Mouse (Mus musculus) left cerebral cortex, adult 18-20 months (tissue): ENCODE data around the gene Tbx10. TPM values are rescaled to one million over a fixed set of nuclear protein-coding genes. Genes with fewer than 3 reads are reported as not detected.
A peak's percentile ranks its signal among the peaks of the same experiment; 100 is the strongest.
"Not testable (repeated sequence)": the region's sequence is repeated elsewhere in the genome, so short reads cannot be mapped to it uniquely, and the experiment has no call there.

Experiments used
- DNase-seq, 2 experiments: peaks; one replicate each; pipeline ENCODE4 v3.0.0; 2021 to 2022; ENCODE audit warnings: low spot score in 2 of 2, mixed read lengths in 1 of 2
- total RNA-seq, 2 experiments: library from RNA; stranded (reverse); gene quantifications; 2 replicates each; pipeline ENCODE4 v1.2.3; 2021

Tbx10 gene
- total RNA-seq, 2 experiments from 2014 or later, result not detected

GRCm38 (mm10) chr19:4041500-4041899, 48.9 kb downstream of the Tbx10 start:
- DNase-seq, result not testable (repeated sequence)

GRCm38 (mm10) chr19:4042124-4042523, 49.6 kb downstream of the Tbx10 start:
- no peak for DNase-seq

DNA sequence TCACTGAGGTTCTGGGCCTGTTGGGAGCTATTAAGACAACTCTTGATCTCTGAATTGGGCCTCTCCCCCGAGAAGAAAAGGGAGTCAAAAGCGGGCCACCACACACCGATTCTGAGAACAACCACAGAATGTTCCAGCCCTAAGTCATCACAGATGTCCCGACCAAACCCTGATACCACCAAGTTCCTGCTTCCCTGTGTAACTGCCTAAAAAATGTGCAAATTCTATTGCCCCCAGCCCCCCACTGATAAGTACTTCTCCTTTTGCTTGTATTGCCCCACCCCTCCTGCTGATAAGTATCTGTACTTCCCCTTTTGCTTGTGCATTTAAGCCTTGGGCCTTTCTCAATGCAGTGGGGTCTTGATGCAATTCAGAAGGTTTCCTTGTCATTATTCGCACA, 51.6 kb downstream of the Tbx10 start:
- DNase-seq, result not testable (repeated sequence)

DNA sequence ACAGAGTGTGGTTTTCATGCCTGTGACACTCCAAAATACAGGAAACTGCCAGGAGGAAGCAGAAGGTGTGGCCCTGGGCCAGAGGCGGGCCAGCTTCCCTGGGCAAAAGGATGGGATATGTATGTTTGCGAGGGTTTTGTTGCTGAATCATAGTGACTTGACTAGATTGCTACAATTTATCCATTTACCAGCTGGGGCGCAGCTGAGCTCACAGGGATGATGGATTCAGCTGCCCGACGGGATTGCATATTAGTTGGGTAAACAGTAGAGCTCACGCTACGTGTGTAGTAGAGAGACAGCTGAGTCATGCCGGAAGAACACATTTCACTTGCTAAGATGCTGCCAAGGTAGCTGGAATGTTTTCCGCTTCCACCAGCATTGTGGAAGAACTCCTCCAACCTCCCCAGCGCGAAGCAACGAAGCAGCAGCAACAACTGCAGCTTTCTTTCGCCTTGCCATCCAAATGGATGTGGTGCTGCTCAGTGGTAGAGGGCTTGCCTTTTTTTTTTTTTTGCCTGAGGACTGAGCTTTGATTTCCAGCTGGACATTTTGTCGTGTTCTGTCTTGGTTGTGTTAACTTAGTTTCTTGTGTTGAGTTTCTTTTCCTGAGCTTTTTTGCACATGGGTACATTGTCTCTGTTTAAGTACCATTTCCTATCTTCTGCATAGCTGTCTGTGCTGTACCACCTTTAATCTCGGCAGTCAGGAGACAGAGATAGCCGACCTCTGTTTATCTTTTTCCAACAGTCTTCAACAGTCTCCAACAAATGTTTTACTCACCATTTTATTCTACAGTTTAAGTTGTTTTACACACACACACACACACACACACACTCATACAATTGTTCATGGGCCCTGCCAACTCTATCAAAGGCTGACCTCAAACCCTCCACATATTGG, 53.7 kb downstream of the Tbx10 start, which contains the start of gene Gstp2:
Gstp2 (minus strand) TSS at position 58 of the 900 bp plus-strand sequence.
- DNase-seq, result peak; percentile 80 to 82

DNA sequence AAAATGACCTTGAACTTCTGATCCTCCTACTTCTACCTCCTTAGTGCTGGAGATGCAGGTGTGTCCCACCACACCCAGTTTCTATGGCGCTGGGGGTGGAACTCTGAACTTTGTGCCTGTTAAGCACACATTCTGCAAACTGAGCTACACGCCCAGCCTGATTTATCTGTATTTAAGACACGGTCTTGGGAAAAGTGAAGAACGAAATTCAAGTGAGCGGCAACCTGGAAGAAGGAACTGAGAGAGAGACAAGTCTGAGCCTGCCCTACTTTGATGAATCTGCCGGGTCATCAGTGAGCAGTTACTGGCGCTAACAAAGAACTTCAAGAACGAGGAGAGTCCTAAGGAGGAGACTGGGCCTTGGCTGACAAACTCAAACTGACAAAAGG, 54.3 kb downstream of the Tbx10 start:
- DNase-seq, result no peak

DNA sequence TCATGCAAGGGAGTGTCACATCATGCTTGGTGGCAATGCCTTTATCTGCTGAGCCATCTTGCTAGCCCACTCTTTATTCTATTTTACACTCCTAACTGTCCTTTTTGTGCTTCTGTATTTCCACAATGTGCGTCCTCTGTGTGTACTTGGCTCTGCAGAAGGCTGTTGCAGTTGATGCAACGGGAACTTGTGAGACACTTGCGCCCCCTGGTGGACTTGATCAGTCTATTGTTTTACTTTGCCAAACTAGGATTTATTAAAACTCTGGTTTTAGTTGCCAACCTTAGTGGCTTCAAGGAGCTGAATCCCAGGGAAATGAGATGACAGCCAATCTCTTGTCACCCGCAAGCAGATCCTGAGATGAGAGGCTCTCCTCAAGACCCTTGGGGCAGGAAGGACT, 55.3 kb downstream of the Tbx10 start:
- peak; percentile 69 to 84 for DNase-seq

- not testable (repeated sequence) for DNase-seq
Measured at GRCm38 (mm10) chr19:4049069-4049468, 56.5 kb downstream of the Tbx10 start.

Other genes with a start within 250 kb of the Tbx10 start
- gene Kmt5b, start 225.3 kb upstream of the Tbx10 start, total RNA-seq, result 10 to 100 TPM; 48.8 to 49.8 TPM
- 10 to 100 TPM; 82.4 to 88.0 TPM for gene Chka, start 141.0 kb upstream of the Tbx10 start, total RNA-seq
- 10 to 100 TPM; 22.4 to 23.0 TPM for gene Tcirg1, start 85.6 kb upstream of the Tbx10 start, total RNA-seq
- 100 to 1,000 TPM; 141 to 148 TPM for gene Ndufs8, start 80.0 kb upstream of the Tbx10 start, total RNA-seq
- gene Aldh3b1, start 62.9 kb upstream of the Tbx10 start, total RNA-seq, result 1 to 10 TPM; 3.0 to 4.2 TPM
- 10 to 100 TPM; 14.6 to 16.6 TPM for gene Unc93b1, start 57.6 kb upstream of the Tbx10 start, total RNA-seq
- gene Aldh3b3, start 34.1 kb upstream of the Tbx10 start, total RNA-seq, result under 1 TPM in 1 of 2 experiments, not detected in 1; 0.23 TPM
- gene Aldh3b2, start 20.4 kb upstream of the Tbx10 start, total RNA-seq, result 1 to 10 TPM; 1.1 to 1.3 TPM
- 1 to 10 TPM; 2.6 to 5.2 TPM for gene Acy3, start 6.2 kb upstream of the Tbx10 start, total RNA-seq
- 10 to 100 TPM in 1 of 2 experiments, 1 to 10 TPM in 1; 8.9 to 10.8 TPM for gene Nudt8, start 7.8 kb downstream of the Tbx10 start, total RNA-seq
- 1 to 10 TPM; 1.0 to 1.5 TPM for gene Gm49405, start 7.9 kb downstream of the Tbx10 start, total RNA-seq
- 1 to 10 TPM; 3.5 to 4.9 TPM for gene Doc2g, start 10.6 kb downstream of the Tbx10 start, total RNA-seq
- gene Ndufv1, start 20.1 kb downstream of the Tbx10 start, total RNA-seq, result 100 to 1,000 TPM; 265 to 266 TPM
- 100 to 1,000 TPM; 353 to 399 TPM for gene Gstp1, start 45.2 kb downstream of the Tbx10 start, total RNA-seq
- 10 to 100 TPM; 40.5 to 55.2 TPM for gene Gstp2, start 53.3 kb downstream of the Tbx10 start, total RNA-seq
- gene Gstp3, start 66.8 kb downstream of the Tbx10 start, total RNA-seq, result not detected
- not detected for gene Cabp2, start 88.8 kb downstream of the Tbx10 start, total RNA-seq
- gene Cdk2ap2, start 104.4 kb downstream of the Tbx10 start, total RNA-seq, result 10 to 100 TPM; 33.6 to 37.3 TPM
- 100 to 1,000 TPM; 210 to 214 TPM for gene Pitpnm1, start 107.2 kb downstream of the Tbx10 start, total RNA-seq
- gene Aip, start 133.1 kb downstream of the Tbx10 start, total RNA-seq, result 100 to 1,000 TPM; 121 to 126 TPM
- gene Gpr152, start 147.0 kb downstream of the Tbx10 start, total RNA-seq, result under 1 TPM; 0.12 TPM
- gene Cabp4, start 151.3 kb downstream of the Tbx10 start, total RNA-seq, result under 1 TPM; 0.26 to 0.63 TPM
- gene Coro1b, start 155.9 kb downstream of the Tbx10 start, total RNA-seq, result 10 to 100 TPM; 77.9 to 81.3 TPM
- gene Ptprcap, start 160.9 kb downstream of the Tbx10 start, total RNA-seq, result 1 to 10 TPM; 1.3 to 2.3 TPM
- gene Rps6kb2, start 170.6 kb downstream of the Tbx10 start, total RNA-seq, result 10 to 100 TPM; 32.5 to 34.5 TPM
- gene Carns1, start 182.7 kb downstream of the Tbx10 start, total RNA-seq, result 1 to 10 TPM; 5.1 to 9.2 TPM
- gene Tbc1d10c, start 198.5 kb downstream of the Tbx10 start, total RNA-seq, result 1 to 10 TPM; 1.0 to 1.1 TPM
- gene Ppp1ca, start 199.3 kb downstream of the Tbx10 start, total RNA-seq, result 100 to 1,000 TPM; 303 to 333 TPM
- 10 to 100 TPM in 1 of 2 experiments, 1 to 10 TPM in 1; 7.2 to 10.1 TPM for gene Rad9a, start 208.9 kb downstream of the Tbx10 start, total RNA-seq
- gene Clcf1, start 221.5 kb downstream of the Tbx10 start, total RNA-seq, result 1 to 10 TPM; 1.5 to 1.9 TPM
- gene AC109138.7, start 221.6 kb downstream of the Tbx10 start, total RNA-seq, result not detected
- 10 to 100 TPM; 13.4 to 18.2 TPM for gene Pold4, start 239.1 kb downstream of the Tbx10 start, total RNA-seq